Mouse (Mus musculus) G1E (cell line): ENCODE measurements around the gene Wdr26.
A peak's percentile ranks its signal among the peaks of the same experiment; 100 is the strongest.

ENCODE experiments used
- CTCF ChIP-seq: IDR thresholded peaks from 2 replicates; pipeline ENCODE4 v1.5.1; 2012; ENCODE audit warnings: low read depth, low read length, inconsistent platforms, mixed read lengths
- TAL1 ChIP-seq: conservative IDR thresholded peaks from 2 replicates; pipeline ENCODE4 v1.6.1; 2012; ENCODE audit warnings: low read depth, low read length, inconsistent platforms, mixed read lengths

- no peak for TF ChIP-seq CTCF
- peak; percentile 65 for TF ChIP-seq TAL1
Observed at GRCm38 (mm10) chr1:181256689-181257584, 45.1 kb upstream of the Wdr26 start.
